Mouse (Mus musculus): ENCODE data around the gene Ube2k.
"Not testable (repeated sequence)": the region's sequence is repeated elsewhere in the genome, so short reads cannot be mapped to it uniquely, and the experiment has no call there.

Ube2k gene

DNA sequence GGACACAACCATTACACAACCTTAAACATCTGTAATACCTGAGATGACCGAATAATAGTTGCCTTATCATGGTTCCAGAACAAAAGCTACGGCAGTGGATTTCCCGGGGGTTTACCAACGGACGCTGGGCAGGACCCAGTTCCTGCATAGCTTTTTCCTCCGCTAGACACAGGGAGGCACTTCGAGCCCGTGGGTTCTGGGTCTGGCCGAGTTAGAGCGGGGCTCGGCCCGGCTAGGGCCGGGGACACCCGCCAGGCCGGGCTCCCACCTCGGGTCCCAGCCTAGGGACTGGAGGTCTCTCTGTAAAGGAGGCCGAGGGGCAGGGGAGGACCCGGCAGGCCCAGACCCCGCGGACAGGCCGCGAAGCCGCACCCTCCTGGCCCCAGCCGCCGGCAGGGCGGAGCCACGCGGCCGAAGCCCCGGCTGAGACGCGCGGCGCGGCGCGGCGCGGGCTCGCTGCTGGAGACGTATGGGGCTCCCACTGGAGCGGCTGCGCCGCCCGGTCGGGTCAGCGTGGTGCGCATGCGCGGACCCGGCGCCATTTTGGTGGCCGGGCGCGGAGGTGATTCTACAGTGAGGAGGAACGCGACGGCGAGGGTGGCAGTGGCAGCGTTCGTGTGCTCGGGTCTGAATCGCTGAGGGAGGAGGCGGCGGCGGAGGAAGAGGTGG, at the start of gene Ube2k, which contains the start of gene Smim14:
TSS of gene Ube2k (plus strand) at position 483 of the 669 bp plus-strand sequence.
TSS of gene Smim14 (minus strand) at position 434 of the 669 bp plus-strand sequence.
- peak; percentile 95 for DNase-seq

GRCm38 (mm10) chr5:65487381-65487780, 49.7 kb upstream of the Ube2k start:
- no peak for DNase-seq

DNA sequence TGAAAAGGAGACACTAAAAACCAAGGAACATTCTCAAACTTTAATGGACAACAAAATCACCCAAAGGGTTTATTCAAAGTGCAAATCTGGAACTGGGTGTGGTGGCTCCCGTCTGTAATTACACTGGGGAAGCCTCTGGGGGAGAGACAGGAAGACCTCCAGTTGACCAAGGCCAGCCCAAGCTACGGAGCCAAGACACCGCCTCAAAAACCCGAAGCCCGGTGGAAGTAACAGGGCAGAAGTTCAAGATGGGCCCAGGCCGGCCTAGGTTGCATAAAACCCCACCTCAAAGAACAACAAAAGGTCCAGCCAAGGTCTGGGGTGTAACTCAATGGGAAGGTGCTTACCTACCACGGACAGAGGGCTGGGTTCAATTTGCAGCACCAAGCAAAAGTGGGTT, 48.3 kb upstream of the Ube2k start:
- DNase-seq, result no peak

DNA sequence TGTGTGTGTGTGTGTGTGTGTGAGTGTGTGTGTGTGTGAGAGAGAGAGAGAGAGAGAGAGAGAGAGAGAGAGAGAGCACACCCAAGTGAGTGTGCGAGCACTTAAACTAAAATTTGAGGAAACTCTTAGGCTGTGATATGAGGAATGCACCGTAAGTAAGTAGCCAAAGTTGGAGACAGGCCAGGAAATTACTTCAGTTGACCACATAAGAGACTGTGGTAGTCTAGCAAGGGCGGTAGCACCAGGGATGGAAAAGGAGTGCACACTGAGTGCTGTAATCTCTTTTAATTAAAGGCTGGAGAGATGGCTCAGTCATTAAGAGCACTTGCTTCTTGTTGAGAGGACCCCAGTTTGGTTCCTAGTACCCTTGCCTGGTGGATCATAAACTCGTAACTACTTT, 47.2 kb upstream of the Ube2k start:
- DNase-seq, result no peak

GRCm38 (mm10) chr5:65491767-65492715, 45.0 kb upstream of the Ube2k start:
- DNase-seq, result peak; percentile 77

DNA sequence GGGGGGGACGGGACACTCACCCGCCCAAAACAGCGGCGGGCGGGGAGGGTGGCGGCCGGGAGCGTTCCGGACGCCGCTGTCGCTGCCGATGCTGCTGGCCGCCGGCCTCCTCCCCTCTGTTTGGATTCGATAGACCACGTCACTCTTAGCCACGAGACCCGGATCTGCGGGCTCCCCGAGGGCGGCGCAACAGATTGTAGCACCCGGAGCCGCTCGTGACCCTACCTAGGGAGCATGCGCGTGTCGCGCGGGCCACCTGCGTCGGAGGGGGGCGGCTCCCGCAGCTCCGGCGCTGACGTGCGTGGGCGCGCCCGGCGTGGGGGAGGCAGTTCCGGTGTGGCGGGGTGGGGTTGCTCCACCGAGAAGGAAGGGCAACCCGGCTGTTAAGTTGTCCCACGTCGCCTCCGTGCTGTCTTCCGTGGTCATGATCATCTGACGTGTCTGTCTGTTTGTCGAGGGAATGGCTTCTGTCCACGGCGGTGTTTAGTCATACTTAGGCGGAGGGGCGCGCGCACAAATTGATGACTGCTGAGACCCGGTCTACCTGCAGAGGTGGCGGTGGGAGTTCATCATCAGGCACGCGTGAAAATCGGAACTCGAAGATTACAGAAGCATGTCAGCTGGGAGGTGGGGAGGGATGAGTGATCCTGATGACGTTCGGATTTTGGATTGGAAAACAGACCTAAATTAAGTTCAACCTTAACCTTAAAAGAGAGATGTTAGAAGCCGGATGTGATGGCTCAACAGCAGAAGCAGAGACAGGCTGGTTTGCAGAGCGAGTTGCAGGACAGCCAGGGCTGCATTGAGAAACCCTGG, 44.1 kb upstream of the Ube2k start, which contains the start of gene Gm43552:
TSS of gene Gm43552 (minus strand) at position 118 of the 816 bp plus-strand sequence.
- DNase-seq, result peak; percentile 95

- no peak for DNase-seq
Measured at GRCm38 (mm10) chr5:65500231-65500630, 36.8 kb upstream of the Ube2k start.

DNA sequence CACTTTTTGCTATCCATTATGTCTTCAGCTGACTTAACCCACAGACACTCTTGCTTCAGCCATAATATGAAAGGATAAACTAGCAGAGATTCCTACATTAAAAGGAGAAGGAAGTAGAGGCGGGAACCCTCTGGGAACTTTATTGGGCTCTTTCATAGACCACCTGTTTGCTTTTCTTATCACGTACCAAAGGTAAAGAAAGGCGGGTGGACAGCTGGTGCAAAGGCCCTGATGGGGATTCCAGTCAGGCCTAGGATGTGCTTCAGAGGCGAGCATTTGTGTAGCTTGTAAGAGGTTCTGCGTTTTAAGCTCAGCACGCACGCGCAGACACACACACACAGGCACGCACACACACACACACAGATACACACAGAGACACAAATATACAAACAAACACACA, 35.6 kb upstream of the Ube2k start:
- DNase-seq, result no peak

- DNase-seq, result peak; percentile 49
Measured at GRCm38 (mm10) chr5:65505786-65506185, 31.2 kb upstream of the Ube2k start.

DNA sequence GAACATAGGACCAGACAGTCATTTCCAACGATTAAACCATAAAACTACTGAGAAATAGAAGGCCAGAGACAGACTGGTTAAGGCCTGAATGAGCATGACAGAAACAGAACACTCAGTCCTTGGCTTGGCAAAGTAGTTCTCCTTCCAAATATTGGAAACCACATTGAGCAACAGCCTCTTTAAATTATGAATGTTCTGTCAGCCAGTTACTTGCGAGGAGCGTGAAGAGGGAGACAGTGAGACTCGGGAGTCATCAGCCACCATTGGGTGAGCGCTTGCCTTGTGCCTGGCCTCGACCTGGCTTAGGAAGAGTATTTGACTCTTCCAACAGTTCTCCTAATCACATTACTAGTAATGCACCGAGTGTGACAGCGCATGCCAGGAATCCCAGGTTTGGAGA, 28.6 kb upstream of the Ube2k start:
- DNase-seq, result no peak

GRCm38 (mm10) chr5:65513506-65513905, 23.5 kb upstream of the Ube2k start:
- DNase-seq, result no peak

GRCm38 (mm10) chr5:65514635-65515278, 22.3 kb upstream of the Ube2k start:
- peak; percentile 36 for DNase-seq

DNA sequence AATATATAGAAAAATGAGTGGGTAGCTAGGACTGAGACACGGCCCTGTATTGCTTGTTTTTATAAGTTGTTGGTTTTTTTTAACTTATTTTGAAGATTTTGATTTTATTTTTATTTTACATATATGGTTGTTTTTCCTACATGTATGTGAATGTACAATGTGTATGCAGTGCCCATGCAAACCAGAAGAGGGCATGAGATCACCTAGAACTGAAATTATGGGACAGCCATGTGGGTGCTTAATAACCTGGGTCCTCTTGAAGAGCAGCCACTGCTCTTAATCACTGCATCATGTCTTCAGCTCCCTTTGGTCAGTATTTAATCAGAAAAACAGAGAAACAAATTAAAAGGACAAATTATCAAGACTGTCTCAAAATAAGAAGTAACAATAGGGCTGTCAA, 15.2 kb upstream of the Ube2k start:
- peak; percentile 18 for DNase-seq

DNA sequence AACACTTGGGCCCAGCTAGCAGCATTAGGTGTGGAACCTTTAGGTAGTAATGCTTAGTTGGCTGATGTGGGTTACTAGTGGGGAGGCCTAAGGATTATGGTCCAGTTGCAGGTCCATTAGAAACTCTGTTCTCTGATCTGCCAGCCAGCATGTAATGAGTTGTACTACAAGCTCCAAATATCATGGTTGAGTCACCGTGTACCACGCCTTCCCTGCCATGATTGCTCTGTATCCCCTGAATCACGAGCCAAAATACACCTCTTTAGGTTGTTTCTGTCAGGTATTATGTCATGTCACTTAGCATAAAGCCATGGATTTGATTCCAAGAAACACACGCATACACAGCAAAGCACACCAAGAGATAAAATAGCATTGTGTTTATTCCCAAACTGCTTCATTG, 12.2 kb upstream of the Ube2k start:
- DNase-seq, result no peak

- DNase-seq, result peak; percentile 20
Measured at GRCm38 (mm10) chr5:65525674-65526443, 11.2 kb upstream of the Ube2k start.

DNA sequence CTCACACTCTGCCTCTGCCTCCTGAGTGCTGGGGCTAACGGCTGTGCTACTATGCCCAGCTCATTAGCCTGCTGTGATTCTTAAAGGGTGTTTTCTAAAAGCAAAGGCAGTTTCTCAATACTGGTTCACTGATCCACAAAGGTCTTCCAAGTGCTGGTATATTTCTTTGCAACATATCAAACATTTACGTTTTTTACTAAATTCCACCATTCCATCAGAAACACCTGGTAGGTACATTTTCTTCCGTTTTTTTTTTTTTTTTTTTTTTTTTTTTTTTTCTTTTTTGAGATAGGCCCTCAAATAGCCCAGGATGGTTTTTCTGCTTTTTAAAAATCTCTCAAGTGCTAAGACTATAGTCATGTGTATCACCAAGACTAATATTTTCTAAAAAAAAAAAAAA, 5.8 kb upstream of the Ube2k start:
- no peak for DNase-seq

- DNase-seq, result no peak
Measured at GRCm38 (mm10) chr5:65534496-65534895, 2.5 kb upstream of the Ube2k start.

DNA sequence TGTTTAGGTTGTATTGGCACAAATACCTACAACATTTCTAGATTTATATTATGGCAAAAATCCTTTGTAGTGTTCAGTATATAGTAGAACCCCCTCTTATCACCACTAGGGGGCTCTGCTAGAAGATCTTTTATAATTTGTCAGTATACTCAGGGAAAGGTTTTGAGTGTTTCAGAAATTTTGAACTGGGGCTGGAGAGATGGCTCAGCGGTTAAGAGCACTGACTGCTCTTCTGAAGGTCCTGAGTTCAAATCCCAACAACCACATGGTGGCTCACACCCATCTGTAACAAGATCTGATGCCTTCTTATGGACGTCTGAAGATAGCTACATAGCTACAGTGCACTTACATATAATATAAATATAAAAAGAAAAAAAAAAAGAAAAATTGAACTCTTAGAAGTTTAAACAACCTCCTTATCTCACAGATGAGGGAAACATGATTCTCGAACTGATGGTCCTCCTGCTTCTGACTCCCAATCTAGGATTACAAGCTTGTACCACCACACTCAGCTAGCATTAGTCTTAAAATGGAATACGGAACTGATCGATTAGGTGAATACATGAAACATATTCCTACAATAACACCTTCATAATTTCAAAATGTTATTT, 1.5 kb upstream of the Ube2k start:
- DNase-seq, result peak; percentile 56

DNA sequence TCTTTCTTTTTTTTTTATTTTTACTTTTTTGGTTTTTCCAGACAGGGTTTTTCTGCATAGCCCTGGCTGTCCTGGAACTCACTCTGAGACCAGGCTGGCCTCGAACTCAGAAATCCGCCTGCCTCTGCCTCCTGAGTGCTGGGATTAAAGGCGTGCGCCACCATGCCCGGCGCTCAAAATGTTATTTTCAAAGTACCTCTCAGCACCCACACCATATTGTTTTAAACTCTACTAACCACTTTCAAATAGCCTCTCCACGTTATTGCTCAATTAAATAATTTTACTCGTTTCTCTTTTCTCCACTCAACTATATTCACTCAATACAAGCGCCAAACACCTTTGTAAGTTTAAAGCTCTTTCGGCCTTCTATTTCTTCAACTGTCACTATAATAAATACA, 966 bp upstream of the Ube2k start:
- not testable (repeated sequence) for DNase-seq

GRCm38 (mm10) chr5:65537420-65538071, 513 bp downstream of the Ube2k start:
- DNase-seq, result peak; percentile 52

- no peak for DNase-seq
Measured at GRCm38 (mm10) chr5:65538121-65538520, 1.1 kb downstream of the Ube2k start.
